Comparison of ENCODE assay signal across 10 mouse cellular contexts in the genomic region with DNA sequence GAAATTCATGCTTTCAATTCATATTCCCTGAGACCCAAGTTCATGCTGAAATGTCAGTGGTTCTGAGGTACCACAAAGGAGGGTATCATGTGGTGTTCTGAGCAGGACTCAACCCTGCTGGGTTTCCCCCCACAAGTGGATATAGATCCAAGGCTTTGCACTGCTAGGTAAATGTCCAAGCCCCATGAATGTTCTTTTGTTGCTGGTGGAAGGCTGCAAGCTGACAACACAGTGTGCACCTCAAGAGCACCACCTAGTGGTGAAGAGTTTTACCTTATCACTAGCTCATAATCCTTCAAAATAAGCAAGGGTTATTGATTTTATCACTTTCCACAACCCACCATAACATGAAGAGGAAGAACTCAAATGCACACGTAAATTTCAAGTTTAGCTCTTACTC. TPM values are rescaled to one million over a fixed set of nuclear protein-coding genes. Genes with fewer than 3 reads are reported as not detected.
A peak's percentile ranks its signal among the peaks of the same experiment; 100 is the strongest.
DNase-seq lines count a peak whose midpoint lies in the region; ATAC-seq and TF ChIP-seq lines count a peak whose summit lies in the region.
"Had no signal": no experiment of that assay in that cellular context is flagged by ENCODE, and none has a peak within 500 bp of the region (broad histone marks: within the 10 kb centered on the region; RNA-seq: fewer than 3 reads in every experiment).

No protein-coding gene starts in this region.

- ATAC-seq in liver, embryonic 14.5 days (ENCODE audit: insufficient read depth), result no peak
- ATAC-seq in forebrain, embryonic 16.5 days, result peak; percentile 75
- no peak for ATAC-seq in lung, postnatal 0 days
- peak; percentile 40; the same call in 1 of the 2 replicates for ATAC-seq in stomach, postnatal 0 days (ENCODE audit: low FRiP score, low TSS enrichment)

- H3K4me3 ChIP-seq in liver, embryonic 14.5 days (ENCODE audit: insufficient read depth in 1 of 2, low read depth in 2 of 2, low read length in 2 of 2), result no peak overlapping the region
- no peak overlapping the region for H3K4me3 ChIP-seq in forebrain, embryonic 16.5 days (replicated peaks; ENCODE audit: low read length)
- H3K4me3 ChIP-seq in lung, postnatal 0 days (ENCODE audit: low read depth, low read length), result no peak overlapping the region
- no peak overlapping the region for H3K4me3 ChIP-seq in stomach, postnatal 0 days (ENCODE audit: low read depth, low read length)
- H3K4me3 ChIP-seq: heart, embryonic 15.5 days had no signal

- no peaks in the 10 kb centered on the region for H3K4me1 ChIP-seq in liver, embryonic 14.5 days (replicated peaks; ENCODE audit: control insufficient read depth in 2 of 2, insufficient read depth in 2 of 2, low read length in 1 of 2)
- H3K4me1 ChIP-seq in forebrain, embryonic 16.5 days (replicated peaks; ENCODE audit: control insufficient read depth, insufficient read depth, low read length), result no peaks in the 10 kb centered on the region
- H3K4me1 ChIP-seq in lung, postnatal 0 days (ENCODE audit: insufficient read depth, low read depth, low read length), result no peaks in the 10 kb centered on the region
- H3K4me1 ChIP-seq in stomach, postnatal 0 days (replicated peaks; ENCODE audit: control insufficient read depth, insufficient read depth), result no peaks in the 10 kb centered on the region
- H3K4me1 ChIP-seq: heart, embryonic 15.5 days had no signal

- H3K4me2 ChIP-seq in liver, embryonic 14.5 days (ENCODE audit: low read depth), result no peak overlapping the region
- no peak overlapping the region for H3K4me2 ChIP-seq in forebrain, embryonic 16.5 days (ENCODE audit: low read length)
- no peak overlapping the region for H3K4me2 ChIP-seq in lung, postnatal 0 days (replicated peaks; ENCODE audit: low read depth, low read length)
- H3K4me2 ChIP-seq in stomach, postnatal 0 days (replicated peaks; ENCODE audit: low read depth), result no peak overlapping the region
- H3K4me2 ChIP-seq: heart, embryonic 15.5 days had no signal

- H3K27me3 ChIP-seq in liver, embryonic 14.5 days (ENCODE audit: control insufficient read depth, insufficient read depth, low read length), result no peaks in the 10 kb centered on the region
- H3K27me3 ChIP-seq in forebrain, embryonic 16.5 days (replicated peaks; ENCODE audit: control insufficient read depth, insufficient read depth, low read length), result no peaks in the 10 kb centered on the region
- no peaks in the 10 kb centered on the region for H3K27me3 ChIP-seq in lung, postnatal 0 days (replicated peaks; ENCODE audit: insufficient read depth, low read length)
- no peaks in the 10 kb centered on the region for H3K27me3 ChIP-seq in stomach, postnatal 0 days (ENCODE audit: control insufficient read depth, insufficient read depth, low read length)
- H3K27me3 ChIP-seq: heart, embryonic 15.5 days had no signal

- 37% methylated on average over 1 of the region's 1 CpGs for WGBS in liver, embryonic 14.5 days (ENCODE audit: insufficient replicate concordance)
- WGBS in forebrain, embryonic 16.5 days, result 31% methylated on average over 1 of the region's 1 CpGs
- WGBS in lung, postnatal 0 days, result 10% methylated on average over 1 of the region's 1 CpGs
- 22% methylated on average over 1 of the region's 1 CpGs for WGBS in stomach, postnatal 0 days

- peak; percentile 33 for DNase-seq in adrenal gland, postnatal 10 days
- DNase-seq in adrenal gland, postnatal 25 days, result no peak
- peak in 2 of 3 experiments; percentile 26 to 29 for DNase-seq in liver, embryonic 14.5 days (ENCODE audit: low read depth in 3 of 3, low spot score in 3 of 3)
- DNase-seq in liver, result no peak
- peak; percentile 45 for DNase-seq in c-Kit-positive CD71-negative TER-119-negative erythroid progenitor cells, embryonic 14.5 days (ENCODE audit: low read depth)
- DNase-seq in lung, postnatal 0 days (ENCODE audit: low spot score), result peak; percentile 61
- no peak for DNase-seq in stomach, postnatal 0 days (ENCODE audit: low spot score)

- peak; percentile 79 for TF ChIP-seq CTCF in liver, embryonic 14.5 days (IDR thresholded peaks at IDR 0.05; ENCODE audit: low read depth)
- TF ChIP-seq CTCF in lung, postnatal 0 days (IDR thresholded peaks at IDR 0.05), result peak; percentile 82
- TF ChIP-seq CTCF in stomach, postnatal 0 days (IDR thresholded peaks at IDR 0.05; ENCODE audit: low read depth), result peak; percentile 86

- no peak overlapping the region for H3K9ac ChIP-seq in liver, embryonic 14.5 days (replicated peaks)
- H3K9ac ChIP-seq in forebrain, embryonic 16.5 days (replicated peaks; ENCODE audit: low read depth, low read length), result no peak overlapping the region
- no peak overlapping the region for H3K9ac ChIP-seq in lung, postnatal 0 days (replicated peaks; ENCODE audit: low read depth)
- no peak overlapping the region for H3K9ac ChIP-seq in stomach, postnatal 0 days (ENCODE audit: low read length)
- H3K9ac ChIP-seq: heart, embryonic 15.5 days had no signal

- peaks cover 25% of the 10 kb centered on the region for H3K36me3 ChIP-seq in liver, embryonic 14.5 days (replicated peaks; ENCODE audit: control insufficient read depth, insufficient read depth, low read depth)
- H3K36me3 ChIP-seq in forebrain, embryonic 16.5 days (ENCODE audit: control insufficient read depth, insufficient read depth), result peaks cover 29% of the 10 kb centered on the region
- peaks cover 52% of the 10 kb centered on the region for H3K36me3 ChIP-seq in lung, postnatal 0 days (ENCODE audit: insufficient read depth, low read length)
- H3K36me3 ChIP-seq in stomach, postnatal 0 days (ENCODE audit: control insufficient read depth, insufficient read depth, low read length), result peaks cover 35% of the 10 kb centered on the region

- no peak for TF ChIP-seq EP300 in liver, embryonic 14.5 days (IDR thresholded peaks at IDR 0.05; ENCODE audit: low read depth)
- TF ChIP-seq EP300 in lung, postnatal 0 days (IDR thresholded peaks at IDR 0.05), result no peak
- TF ChIP-seq EP300 in stomach, postnatal 0 days (optimal IDR thresholded peaks at IDR 0.05), result no peak

- no peak overlapping the region for H3K27ac ChIP-seq in liver, embryonic 14.5 days
- peak overlapping the region; percentile 56 for H3K27ac ChIP-seq in forebrain, embryonic 16.5 days (ENCODE audit: low read length)
- H3K27ac ChIP-seq in lung, postnatal 0 days (ENCODE audit: low read length), result no peak overlapping the region
- no peak overlapping the region for H3K27ac ChIP-seq in stomach, postnatal 0 days (replicated peaks)
- H3K27ac ChIP-seq: heart, embryonic 15.5 days had no signal

- no peaks in the 10 kb centered on the region for H3K9me3 ChIP-seq in liver, embryonic 14.5 days (ENCODE audit: control insufficient read depth, low read length)
- H3K9me3 ChIP-seq in forebrain, embryonic 16.5 days (ENCODE audit: control insufficient read depth, low read length), result no peaks in the 10 kb centered on the region
- no peaks in the 10 kb centered on the region for H3K9me3 ChIP-seq in lung, postnatal 0 days (ENCODE audit: low read length)
- H3K9me3 ChIP-seq in stomach, postnatal 0 days (ENCODE audit: control insufficient read depth, low read length), result no peaks in the 10 kb centered on the region
- H3K9me3 ChIP-seq: heart, embryonic 15.5 days had no signal

RNA-seq across cellular contexts. Expression of a gene that starts 10.8 kb away (rescaled TPM):
- total RNA-seq in adrenal gland, postnatal 10 days (2021), result 1 to 10 TPM; 1.3 to 1.9 TPM
- 2.9 and 3.6 TPM in 2 replicates for total RNA-seq in adrenal gland, postnatal 25 days (2021)
- 1.3 and 1.6 TPM in 2 replicates for polyA plus RNA-seq in liver, embryonic 14.5 days (2012; rRNA removed)
- not detected in 2 replicates for polyA plus RNA-seq in liver, embryonic 14.5 days (2014; fragmentation: Nextera tagmentation; extraction: Ambion mirVana)
- 4.7 and 5.5 TPM in 2 replicates for polyA plus RNA-seq in forebrain, embryonic 16.5 days (2015; fragmentation: Nextera tagmentation; extraction: Ambion mirVana)
- polyA plus RNA-seq in lung, postnatal 0 days (2015; fragmentation: Nextera tagmentation; extraction: Ambion mirVana), result 1.8 TPM in 2 replicates
- polyA plus RNA-seq in stomach, postnatal 0 days (2015; fragmentation: Nextera tagmentation; extraction: Ambion mirVana), result 0.63 and 1.3 TPM in 2 replicates

RNA-seq across cellular contexts. Expression of a gene that starts 16.0 kb away (rescaled TPM):
- total RNA-seq in adrenal gland, postnatal 10 days (2021), result not detected
- total RNA-seq in adrenal gland, postnatal 25 days (2021), result not detected in 2 replicates
- polyA plus RNA-seq in liver, embryonic 14.5 days (2012; rRNA removed), result not detected in 2 replicates
- not detected in 2 replicates for polyA plus RNA-seq in liver, embryonic 14.5 days (2014; fragmentation: Nextera tagmentation; extraction: Ambion mirVana)
- polyA plus RNA-seq in forebrain, embryonic 16.5 days (2015; fragmentation: Nextera tagmentation; extraction: Ambion mirVana), result 0.86 and 1.5 TPM in 2 replicates
- not detected in 2 replicates for polyA plus RNA-seq in lung, postnatal 0 days (2015; fragmentation: Nextera tagmentation; extraction: Ambion mirVana)
- polyA plus RNA-seq in stomach, postnatal 0 days (2015; fragmentation: Nextera tagmentation; extraction: Ambion mirVana), result not detected in 2 replicates
- polyA plus RNA-seq: C2C12; heart, embryonic 15.5 days had no signal

RNA-seq across cellular contexts. Expression of a gene that starts 42.5 kb away (rescaled TPM):
- total RNA-seq in adrenal gland, postnatal 10 days (2021), result under 1 TPM; 0.18 to 0.30 TPM
- total RNA-seq in adrenal gland, postnatal 25 days (2021), result 0.30 TPM in 1 of 2 replicates, not detected in the other
- polyA plus RNA-seq in liver, embryonic 14.5 days (2012; rRNA removed), result 0.25 and 0.34 TPM in 2 replicates
- polyA plus RNA-seq in liver, embryonic 14.5 days (2014; fragmentation: Nextera tagmentation; extraction: Ambion mirVana), result not detected in 2 replicates
- polyA plus RNA-seq in forebrain, embryonic 16.5 days (2015; fragmentation: Nextera tagmentation; extraction: Ambion mirVana), result 0.63 and 1.1 TPM in 2 replicates
- polyA plus RNA-seq in lung, postnatal 0 days (2015; fragmentation: Nextera tagmentation; extraction: Ambion mirVana), result 0.11 and 0.18 TPM in 2 replicates
- 0.07 TPM in 1 of 2 replicates, not detected in the other for polyA plus RNA-seq in stomach, postnatal 0 days (2015; fragmentation: Nextera tagmentation; extraction: Ambion mirVana)

RNA-seq across cellular contexts. Expression of a gene that starts 45.1 kb away (rescaled TPM):
- under 1 TPM in 1 of 2 experiments, not detected in 1; 0.06 TPM for total RNA-seq in adrenal gland, postnatal 10 days (2021)
- 0.12 TPM in 1 of 2 replicates, not detected in the other for total RNA-seq in adrenal gland, postnatal 25 days (2021)
- polyA plus RNA-seq in liver, embryonic 14.5 days (2012; rRNA removed), result not detected in 2 replicates
- not detected in 2 replicates for polyA plus RNA-seq in liver, embryonic 14.5 days (2014; fragmentation: Nextera tagmentation; extraction: Ambion mirVana)
- polyA plus RNA-seq in forebrain, embryonic 16.5 days (2015; fragmentation: Nextera tagmentation; extraction: Ambion mirVana), result not detected in 2 replicates
- not detected in 2 replicates for polyA plus RNA-seq in lung, postnatal 0 days (2015; fragmentation: Nextera tagmentation; extraction: Ambion mirVana)
- polyA plus RNA-seq in stomach, postnatal 0 days (2015; fragmentation: Nextera tagmentation; extraction: Ambion mirVana), result 0.06 and 0.11 TPM in 2 replicates

RNA-seq across cellular contexts. Expression of a gene that starts 49.4 kb away (rescaled TPM):
- total RNA-seq in adrenal gland, postnatal 10 days (2021), result 10 to 100 TPM; 60.6 to 63.9 TPM
- 67.7 and 73.0 TPM in 2 replicates for total RNA-seq in adrenal gland, postnatal 25 days (2021)
- 14.2 and 16.3 TPM in 2 replicates for polyA plus RNA-seq in liver, embryonic 14.5 days (2012; rRNA removed)
- 13.2 and 15.5 TPM in 2 replicates for polyA plus RNA-seq in liver, embryonic 14.5 days (2014; fragmentation: Nextera tagmentation; extraction: Ambion mirVana)
- polyA plus RNA-seq in forebrain, embryonic 16.5 days (2015; fragmentation: Nextera tagmentation; extraction: Ambion mirVana), result 108 and 110 TPM in 2 replicates
- polyA plus RNA-seq in lung, postnatal 0 days (2015; fragmentation: Nextera tagmentation; extraction: Ambion mirVana), result 47.3 and 49.2 TPM in 2 replicates
- polyA plus RNA-seq in stomach, postnatal 0 days (2015; fragmentation: Nextera tagmentation; extraction: Ambion mirVana), result 38.8 and 40.7 TPM in 2 replicates

Comparison
In these comparisons a context has a peak if more than half of its experiments do, and no peak if none do; other contexts are left out.
1. DNase-seq: peak in adrenal gland, postnatal 10 days (single experiment), liver, embryonic 14.5 days (2 of 3), c-Kit-positive CD71-negative TER-119-negative erythroid progenitor cells, embryonic 14.5 days (single experiment) and lung, postnatal 0 days (single experiment); none in adrenal gland, postnatal 25 days (single experiment), liver (single experiment) and stomach, postnatal 0 days (single experiment).
2. ATAC-seq: peak in forebrain, embryonic 16.5 days (single experiment) and stomach, postnatal 0 days (single experiment); none in liver, embryonic 14.5 days (single experiment) and lung, postnatal 0 days (single experiment).
3. Peak in every context shown above with its lines, with median percentiles within 50 percentile points of each other: CTCF ChIP-seq.